Mouse (Mus musculus) limb, embryonic 10.5 days (tissue): ENCODE measurements around the gene Mmp27. TPM values are rescaled to one million over a fixed set of nuclear protein-coding genes. Genes with fewer than 3 reads are reported as not detected.

ENCODE experiments used
- polyA plus RNA-seq: library from polyadenylated mRNA; unstranded; fragments of >200 nt; fragmentation: Nextera tagmentation; extraction: Ambion mirVana; gene quantifications from 2 replicates; pipeline ENCODE4 v1.2.1, GENCODE M21; 2016

Gene Mmp27
- polyA plus RNA-seq, 1 experiment from 2014 or later: not detected

Other genes starting within 250 kb of the Mmp27 start
- not detected in 2 replicates for gene Mmp12, start 227.0 kb upstream of the Mmp27 start, polyA plus RNA-seq
- not detected in 2 replicates for gene Mmp1b, start 183.3 kb upstream of the Mmp27 start, polyA plus RNA-seq
- not detected in 2 replicates for gene Mmp3, start 125.6 kb upstream of the Mmp27 start, polyA plus RNA-seq
- not detected in 2 replicates for gene Mmp10, start 69.0 kb upstream of the Mmp27 start, polyA plus RNA-seq
- gene Mmp8, start 12.9 kb upstream of the Mmp27 start, polyA plus RNA-seq: not detected in 2 replicates
- gene Mmp20, start 56.8 kb downstream of the Mmp27 start, polyA plus RNA-seq: not detected in 2 replicates
- gene Mmp7, start 120.7 kb downstream of the Mmp27 start, polyA plus RNA-seq: not detected in 2 replicates
- 89.2 and 90.5 TPM in 2 replicates for gene Tmem123, start 192.6 kb downstream of the Mmp27 start, polyA plus RNA-seq